Mouse (Mus musculus) thymus, adult 2 months (tissue): ENCODE results near the gene Hoxa5.

Experiments used
- CTCF ChIP-seq: fragments of 200-500 bp; IDR thresholded peaks from 2 replicates; pipeline ENCODE4 v1.5.1; 2012; ENCODE audit warnings: mild to moderate bottlenecking, control low read depth, low read length, moderate library complexity, borderline replicate concordance; ENCODE audit not compliant: control insufficient read depth, poor library complexity, insufficient read depth; ENCODE audit errors: extremely low read depth
- POLR2A ChIP-seq: fragments of 200-500 bp; IDR thresholded peaks from 2 replicates; pipeline ENCODE4 v1.6.1; 2012; ENCODE audit warnings: mild to moderate bottlenecking, low read length, control low read depth, moderate library complexity; ENCODE audit not compliant: control insufficient read depth, poor library complexity, insufficient read depth; ENCODE audit errors: extremely low read depth

DNA sequence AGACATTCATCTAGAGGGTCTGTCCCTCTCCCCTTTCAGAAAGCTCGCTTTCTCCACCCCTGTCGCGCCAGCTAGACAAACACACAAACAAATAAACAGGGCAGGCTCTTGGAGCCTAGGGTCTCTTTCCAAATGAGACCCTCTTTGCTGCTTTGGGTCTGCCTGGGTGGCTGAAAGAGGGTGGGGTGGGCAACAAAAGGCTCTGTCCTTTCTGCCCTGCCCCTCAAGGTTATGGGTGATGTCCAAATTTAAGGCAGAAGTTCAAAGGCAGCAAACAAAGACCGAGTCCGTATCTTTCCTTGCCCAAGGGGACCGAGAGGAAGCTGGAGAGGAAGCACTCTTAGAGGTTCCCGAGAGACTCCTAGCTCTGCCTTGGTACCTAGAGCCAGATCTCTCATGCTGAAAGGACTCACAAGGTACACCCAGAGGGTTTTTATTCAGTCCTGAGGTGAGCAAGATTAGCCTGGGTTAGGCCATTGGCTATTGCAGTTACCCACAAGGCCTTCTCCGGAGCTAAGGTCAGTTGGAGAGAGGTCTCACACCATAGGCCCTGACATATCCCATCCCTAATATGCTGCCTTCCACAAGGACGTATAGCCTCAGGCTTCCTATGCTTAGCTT, 36.7 kb upstream of the Hoxa5 start:
- TF ChIP-seq POLR2A (no peak), CTCF (no peak)
